Mouse (Mus musculus): ENCODE data around the gene Pah. TPM values are rescaled to one million over a fixed set of nuclear protein-coding genes. Genes with fewer than 3 reads are reported as not detected.

Gene Pah
- total RNA-seq, 4 experiments from 2014 or later = 0.72 TPM; not detected in 3

DNA sequence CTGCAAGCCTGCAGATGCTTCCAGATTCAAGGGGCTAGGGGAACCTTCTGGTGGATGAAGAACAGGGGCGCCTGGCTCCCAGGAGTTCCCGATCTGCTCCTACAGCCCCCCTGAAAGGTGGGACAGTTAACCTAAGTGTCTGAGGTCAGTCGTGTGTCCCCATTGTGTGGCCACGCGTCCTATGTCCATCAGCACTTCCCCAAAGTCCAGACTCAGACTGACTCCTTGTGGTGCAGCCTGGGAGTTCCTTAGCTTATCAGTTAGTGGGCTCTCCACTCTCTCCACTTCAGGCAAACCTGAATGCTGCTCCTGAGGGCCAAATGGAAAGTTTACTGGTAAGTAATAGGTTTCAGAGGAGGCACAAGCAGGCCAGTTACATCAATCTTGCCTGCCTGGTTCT lies 19.3 kb upstream of the Pah start:
- no peak for DNase-seq (ENCODE audit: low spot score in 2 of 2)

DNA sequence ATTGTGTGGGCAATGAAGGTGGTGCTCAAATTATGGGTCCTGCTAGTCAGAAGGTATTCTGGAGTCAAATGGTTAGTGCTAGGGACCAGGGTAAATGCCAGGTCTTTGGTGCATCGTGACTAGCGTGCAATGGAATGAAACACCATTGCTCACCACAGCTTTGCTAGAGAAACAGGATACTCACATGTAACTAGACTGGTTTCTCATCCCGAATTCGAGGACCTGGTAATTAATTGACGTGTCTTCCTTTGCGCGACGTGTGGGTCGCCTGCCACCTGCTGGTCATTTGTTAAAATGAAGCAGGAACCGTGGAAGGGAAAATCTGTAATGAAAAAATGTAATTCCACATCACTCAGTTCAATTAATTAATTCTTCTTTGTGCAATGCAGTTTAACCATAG lies 17.6 kb upstream of the Pah start:
- no peak for DNase-seq (ENCODE audit: low spot score in 2 of 2)

DNA sequence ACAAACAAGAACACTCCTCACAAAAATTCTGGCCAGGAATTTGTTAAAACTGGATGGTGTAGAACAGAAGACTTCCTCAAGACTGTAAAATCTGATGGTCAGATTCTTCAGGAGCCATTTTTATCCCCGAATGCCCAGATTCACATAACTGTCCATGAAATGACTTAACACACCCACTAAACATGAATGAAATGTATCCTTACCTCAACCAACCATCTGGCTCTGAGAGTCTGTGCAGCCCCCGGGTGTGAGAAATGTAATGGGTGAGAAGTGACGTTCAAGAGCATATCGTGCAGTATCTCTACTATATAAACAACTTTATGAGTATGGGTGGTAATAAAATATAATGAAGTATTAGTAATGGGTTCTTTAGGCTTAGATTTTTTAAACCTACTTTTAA lies 13.0 kb upstream of the Pah start:
- no peak for DNase-seq (ENCODE audit: low spot score in 2 of 2)

DNA sequence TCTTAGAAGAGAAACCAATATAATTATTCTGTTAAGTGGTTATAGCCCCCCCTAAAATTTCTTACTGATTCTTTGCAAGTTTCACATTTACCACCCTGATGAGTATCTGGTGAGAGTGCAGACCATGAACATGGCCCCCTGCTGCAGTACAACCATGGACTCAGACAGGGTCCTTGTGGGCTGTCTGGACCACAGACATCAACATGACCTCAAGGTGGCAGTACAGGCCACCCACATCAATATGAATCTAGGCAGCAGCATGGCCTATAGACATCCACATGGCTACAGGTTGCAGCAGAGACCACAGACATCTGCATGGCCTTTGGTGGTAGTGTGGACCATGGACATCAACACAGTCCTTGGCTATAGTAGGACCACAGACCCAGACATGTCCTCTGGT lies 8.5 kb upstream of the Pah start:
- DNase-seq (ENCODE audit: low spot score in 2 of 2) = no peak

DNA sequence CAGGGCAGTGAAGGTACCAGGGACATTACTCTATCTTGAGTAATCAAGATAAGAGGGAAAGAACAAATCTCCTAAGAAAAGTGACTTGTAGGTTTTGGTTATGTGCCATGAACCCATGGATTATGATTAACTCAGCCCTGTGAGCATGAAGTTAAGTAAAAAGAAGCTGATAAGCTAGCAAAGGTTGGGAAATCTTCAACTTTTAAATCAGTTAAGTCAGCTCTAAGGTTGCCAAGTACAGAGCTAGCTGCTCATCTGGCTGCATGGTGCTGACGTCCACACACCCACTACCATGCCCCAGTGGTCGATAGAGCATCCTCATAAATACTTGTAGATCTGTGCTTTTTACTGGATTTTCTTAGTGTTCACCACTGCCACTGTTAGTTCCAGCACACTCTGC lies 3.0 kb upstream of the Pah start:
- no peak for DNase-seq (ENCODE audit: low spot score in 2 of 2)

DNA sequence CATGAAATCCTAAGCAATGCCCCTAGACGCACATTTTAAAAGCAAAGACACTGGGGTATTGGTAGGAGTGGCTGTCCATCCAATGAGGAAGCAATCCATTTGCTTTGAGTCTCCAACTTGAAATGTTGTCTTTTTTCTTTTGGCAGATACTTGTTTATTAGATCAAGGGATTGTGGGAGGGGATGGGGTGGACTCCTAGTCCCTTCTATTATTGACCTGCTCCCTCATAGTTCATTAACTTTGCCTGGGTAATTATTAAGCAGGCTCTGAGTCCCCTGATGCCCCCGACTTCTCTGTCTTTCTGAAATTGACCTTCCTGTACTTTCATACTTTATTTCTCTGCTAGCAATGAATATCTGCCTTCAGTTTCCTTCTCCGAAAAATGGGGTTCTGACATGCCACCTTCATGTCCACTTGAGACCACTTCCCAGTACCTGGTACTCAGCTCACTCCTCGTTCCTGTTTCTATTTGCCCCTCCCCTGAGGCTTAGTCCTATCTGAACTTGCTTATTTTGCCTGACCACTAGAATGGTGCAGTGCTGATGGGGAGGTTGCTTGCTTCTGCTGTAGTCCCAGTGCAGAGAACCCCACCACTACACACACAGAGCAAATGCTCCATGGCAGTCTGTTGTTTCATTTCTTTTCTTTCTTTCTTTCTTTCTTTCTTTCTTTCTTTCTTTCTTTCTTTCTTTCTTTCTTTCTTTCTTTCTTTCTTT lies 1.0 kb upstream of the Pah start:
- no peak for DNase-seq (ENCODE audit: low spot score in 2 of 2)

DNA sequence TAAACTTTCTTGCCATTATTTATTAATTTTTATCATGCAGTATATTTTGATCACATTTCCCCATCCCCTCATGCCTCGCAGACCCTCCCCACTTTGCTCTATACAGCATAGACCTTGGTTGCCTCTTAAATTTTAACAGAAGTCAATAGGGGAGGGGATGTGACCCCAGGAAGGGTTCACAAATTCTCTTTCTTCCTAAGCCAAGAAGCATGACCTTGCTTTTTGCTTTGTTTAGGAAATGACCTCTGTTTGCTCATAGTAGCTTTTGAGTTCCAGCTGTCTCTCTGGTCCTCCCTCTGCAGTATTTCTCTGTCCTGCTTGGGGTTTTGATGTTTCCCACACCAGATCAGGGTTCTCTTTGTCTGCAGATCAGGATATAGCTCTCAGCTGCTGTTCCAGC lies 12.6 kb downstream of the Pah start:
- no peak for DNase-seq (ENCODE audit: low spot score in 2 of 2)

DNA sequence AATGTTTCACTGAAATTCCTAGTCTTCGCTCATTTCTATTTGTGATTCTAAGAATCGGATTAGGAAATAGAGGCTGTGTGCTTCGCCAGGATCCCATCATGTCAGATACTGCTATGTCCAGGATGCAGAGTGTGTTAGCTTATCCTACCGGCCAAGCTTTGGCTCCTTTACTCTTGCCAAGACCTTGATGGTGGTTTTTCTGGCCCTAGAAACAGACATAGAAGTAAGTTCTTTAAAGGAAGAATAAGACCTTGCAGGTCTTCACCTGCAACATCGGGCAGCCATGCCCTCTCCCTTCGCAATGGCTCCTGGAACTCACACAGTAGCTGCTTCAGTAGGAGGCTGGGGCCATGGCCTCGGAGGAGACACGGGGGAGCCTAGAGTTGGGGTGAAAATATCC lies 24.2 kb downstream of the Pah start:
- no peak for DNase-seq (ENCODE audit: low spot score in 2 of 2)

DNA sequence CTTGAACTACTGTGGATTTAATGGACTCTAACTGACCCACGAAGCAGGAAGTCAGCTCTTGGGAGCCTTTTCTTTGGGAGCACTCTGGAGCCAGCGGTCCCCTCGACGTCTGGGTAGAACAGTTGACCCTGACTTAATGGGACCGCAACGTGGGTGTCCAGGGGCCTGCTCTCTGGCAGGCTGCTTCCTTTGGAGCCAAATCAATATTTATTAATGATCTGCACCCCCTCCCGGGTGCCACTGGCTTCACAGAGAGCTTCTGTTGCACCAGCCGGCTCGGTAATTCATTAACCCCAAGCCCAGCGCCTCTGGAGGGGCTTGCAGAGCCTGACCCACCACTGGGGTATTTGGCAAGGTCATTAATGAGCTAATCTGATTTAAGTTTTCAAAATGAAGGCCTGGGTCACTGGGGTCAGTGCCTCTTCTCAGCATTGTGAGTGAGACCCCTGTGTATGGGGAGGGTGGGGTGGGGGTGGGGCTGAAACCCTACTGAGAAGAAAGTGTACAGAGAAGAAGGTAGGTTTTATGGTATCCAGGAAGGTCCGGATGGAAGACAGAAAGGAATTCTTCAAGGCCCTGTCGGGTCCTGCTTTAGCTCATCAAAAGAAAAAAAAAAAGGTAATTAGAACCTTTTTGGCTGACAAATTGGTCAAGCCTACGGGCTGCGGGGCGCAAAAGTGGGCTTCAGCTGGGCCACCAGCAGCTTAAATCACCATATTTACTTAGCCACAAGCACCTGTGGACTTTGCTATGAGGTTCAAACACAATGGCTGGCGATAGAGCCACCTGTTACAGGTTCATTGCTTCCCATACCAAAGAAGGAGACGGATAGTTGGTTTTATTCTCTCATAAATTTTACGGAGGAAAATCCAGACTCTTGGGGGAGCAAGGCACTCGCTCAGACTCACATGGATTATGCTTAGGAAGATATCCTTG lies 25.0 kb downstream of the Pah start:
- no peak for DNase-seq (ENCODE audit: low spot score in 2 of 2)

DNA sequence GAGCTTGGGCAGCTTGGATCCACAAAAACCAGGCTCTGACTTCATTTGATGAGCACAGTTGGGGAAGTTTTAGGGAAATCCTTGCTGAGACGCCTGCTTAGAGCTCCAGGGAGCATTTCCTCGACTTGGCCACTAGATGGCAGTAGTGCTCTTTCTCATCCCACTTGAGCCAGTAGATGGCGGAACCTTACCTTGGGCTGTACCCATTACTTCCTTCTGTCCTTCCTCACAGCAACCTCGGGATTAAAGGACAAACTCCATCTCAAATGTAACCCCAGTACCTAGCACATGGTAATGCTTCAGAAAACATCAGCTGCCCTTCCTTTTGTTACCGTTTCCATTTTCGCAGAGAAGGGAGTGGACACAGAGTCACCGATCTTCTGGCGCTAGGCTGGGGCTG lies 31.1 kb downstream of the Pah start:
- DNase-seq (ENCODE audit: low spot score in 2 of 2) = no peak

DNA sequence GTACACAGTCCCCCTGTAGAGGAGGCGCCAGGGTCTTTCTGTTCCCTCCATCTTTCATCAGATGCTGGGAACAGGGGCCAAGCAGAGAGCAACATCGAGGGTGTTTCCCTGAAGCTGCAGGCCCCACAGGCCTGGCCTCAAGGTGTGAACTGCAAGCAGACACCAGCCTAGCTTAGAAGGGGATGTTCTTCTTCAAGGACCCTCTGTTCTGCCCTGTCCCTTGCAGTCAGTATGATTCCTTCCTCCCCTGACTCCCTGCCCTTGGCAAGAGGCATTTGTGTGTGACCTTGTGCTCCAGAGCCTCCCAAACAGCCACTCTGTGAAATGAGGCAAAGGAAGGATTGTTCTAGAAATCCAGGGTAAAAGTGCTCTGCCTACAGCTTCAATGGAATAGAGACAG lies 34.8 kb downstream of the Pah start:
- DNase-seq (ENCODE audit: low spot score in 2 of 2) = no peak

DNA sequence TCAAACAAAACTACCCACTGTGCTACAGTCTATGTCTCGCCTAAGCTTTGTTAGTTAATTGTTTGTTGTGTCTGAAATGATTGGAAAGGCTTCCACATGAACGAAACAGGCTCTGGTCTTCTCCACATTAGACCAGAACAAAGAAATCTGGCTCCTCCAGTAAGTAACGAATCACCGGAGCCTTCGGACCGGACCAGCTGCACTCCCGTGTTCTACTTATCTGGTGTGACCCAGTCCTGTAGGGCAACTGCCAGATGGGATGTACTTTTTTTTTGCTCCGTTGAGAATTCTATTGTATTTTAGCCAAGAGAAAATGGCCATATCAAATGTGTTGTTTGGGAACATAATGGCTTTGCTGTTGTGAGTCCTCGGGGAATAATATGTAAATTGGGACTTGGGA lies 42.2 kb downstream of the Pah start:
- DNase-seq (ENCODE audit: low spot score in 2 of 2) = no peak

DNA sequence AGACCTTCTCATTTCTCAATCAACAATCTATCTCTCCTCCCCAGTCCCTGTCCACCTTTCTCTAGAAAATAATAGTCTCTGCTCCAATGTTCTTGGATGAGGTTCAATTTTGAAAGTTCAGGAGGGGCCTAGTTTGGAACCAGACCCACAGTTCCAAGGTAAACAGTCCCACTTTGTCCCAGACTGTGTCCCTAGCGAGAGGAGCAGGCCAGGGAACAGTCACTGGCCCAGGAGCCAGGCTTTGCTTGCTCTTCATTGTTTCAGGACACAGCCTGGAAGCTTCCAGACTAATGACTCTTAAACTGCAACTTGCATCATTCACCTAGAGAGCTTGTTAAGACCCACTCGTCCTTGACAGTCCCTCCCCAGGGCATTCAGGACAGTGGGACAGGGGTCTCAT lies 44.1 kb downstream of the Pah start:
- no peak for DNase-seq (ENCODE audit: low spot score in 2 of 2)

DNA sequence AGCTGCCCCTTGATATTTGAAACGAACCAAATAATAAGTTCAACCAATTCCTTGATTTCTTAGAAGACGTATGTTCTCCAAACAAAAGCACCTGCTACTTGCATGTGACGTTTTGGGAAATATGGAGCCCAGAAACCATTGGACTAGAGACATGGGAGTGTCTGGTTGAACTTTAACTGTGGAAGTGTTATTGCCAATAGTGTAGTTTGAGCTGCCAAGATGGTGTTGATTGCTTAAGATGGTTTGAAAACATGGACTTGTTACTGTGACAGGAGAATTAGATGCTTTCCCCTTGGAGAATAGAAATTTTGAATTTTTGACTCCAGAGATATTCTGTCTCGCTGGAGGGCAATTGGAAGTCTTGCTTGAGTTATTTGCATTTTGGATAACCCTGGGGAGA lies 50.9 kb downstream of the Pah start:
- no peak for DNase-seq (ENCODE audit: low spot score in 2 of 2)

DNA sequence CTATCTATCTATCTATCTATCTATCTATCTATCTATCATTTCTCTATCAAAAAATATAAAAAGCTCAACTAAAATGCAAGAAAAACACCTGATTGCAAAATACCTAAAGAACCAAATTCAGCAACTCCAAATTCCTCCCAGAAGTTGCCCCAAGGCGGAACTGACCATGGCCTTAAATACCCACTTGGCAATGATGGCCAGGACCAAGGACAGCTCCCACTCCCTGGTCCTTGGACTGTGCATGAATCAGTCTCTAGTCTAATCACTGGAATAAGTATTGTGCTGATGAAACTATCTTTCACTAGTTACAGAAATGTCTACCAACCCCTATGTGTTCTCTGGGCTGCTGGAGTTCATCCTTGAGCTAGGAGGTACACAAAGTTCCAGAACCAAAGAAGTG lies 65.1 kb downstream of the Pah start:
- no peak for DNase-seq (ENCODE audit: low spot score in 2 of 2)

DNA sequence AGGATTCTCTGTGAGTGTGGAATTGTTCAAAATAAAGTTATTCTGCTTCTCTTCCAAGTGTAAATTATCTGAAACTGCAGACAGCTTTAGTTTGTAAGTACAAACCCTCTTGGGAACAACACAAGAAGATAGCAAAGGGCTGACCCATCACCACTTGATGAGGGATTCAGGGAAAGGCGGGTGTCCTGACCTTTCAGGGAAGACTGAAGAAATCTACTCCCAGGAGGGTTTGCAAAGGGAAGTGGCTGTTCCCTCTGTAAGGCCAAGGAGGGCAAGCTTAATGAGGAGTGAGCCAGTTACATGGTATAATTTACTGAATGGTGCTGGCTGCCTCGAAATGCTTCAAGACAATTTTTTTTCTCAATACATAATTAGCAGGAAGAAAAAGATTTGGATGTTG lies 72.3 kb downstream of the Pah start:
- no peak for DNase-seq (ENCODE audit: low spot score in 2 of 2)

DNA sequence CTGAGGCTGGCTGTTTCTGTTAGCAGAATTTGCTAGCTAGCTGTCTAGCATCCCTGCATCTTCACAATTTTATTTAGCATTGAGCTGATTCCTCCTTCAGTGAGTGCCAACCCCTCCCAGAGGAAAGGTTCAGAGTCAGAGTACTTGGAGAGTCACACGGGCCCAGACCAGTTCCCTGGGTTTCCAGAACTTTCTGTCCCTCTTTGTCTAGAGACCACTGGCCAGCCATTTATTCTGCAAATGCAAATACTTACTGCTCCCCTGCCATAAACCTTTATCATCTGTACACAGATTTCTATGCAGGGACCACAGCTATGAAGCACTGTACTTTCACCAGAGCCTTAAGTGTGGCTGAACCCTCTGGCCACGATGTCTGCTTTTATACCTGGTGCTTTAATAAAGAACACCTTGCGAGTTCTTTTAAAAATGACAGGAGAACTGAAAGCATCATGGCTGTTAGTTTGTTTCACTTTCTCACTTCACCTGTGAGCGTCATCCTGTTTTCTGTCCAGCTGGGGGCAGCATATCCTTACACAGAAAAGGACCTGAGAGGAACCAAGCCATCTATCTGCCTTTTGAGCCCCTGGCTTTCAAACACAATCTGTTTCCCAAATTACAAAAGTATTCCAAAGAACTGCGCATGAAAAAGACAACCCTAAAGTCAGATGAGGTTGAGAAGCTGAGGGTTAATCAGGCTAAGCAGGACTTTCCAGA lies 74.9 kb downstream of the Pah start:
- DNase-seq (ENCODE audit: low spot score in 2 of 2) = no peak

DNA sequence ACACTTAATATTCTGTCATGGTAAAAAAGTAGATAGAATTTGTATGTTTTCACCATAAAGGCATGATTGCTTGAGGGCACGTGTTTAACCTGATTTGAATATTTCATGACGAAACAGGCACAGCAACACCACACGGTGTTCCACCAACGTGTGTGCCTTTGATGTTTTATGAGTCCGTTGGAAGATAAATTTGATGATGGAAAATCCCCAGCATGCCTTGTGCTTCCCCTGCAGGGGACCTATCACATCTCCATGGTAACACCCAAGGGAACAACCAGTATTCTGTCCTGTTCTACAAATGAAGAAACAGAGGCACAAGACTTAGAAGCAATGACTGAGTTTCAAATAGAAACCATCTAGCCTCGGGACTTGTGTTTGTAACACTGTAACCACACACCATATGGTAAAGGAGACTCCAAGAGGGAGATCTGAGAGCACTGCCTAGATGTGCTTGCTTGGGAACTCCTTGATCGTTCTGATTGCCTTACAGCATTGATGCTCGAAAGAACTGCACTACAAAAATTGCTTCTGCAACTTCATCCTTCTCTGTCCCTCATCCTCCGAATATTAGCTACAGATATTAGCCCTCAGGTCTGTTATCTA lies 75.6 kb downstream of the Pah start:
- DNase-seq (ENCODE audit: low spot score in 2 of 2) = no peak

DNA sequence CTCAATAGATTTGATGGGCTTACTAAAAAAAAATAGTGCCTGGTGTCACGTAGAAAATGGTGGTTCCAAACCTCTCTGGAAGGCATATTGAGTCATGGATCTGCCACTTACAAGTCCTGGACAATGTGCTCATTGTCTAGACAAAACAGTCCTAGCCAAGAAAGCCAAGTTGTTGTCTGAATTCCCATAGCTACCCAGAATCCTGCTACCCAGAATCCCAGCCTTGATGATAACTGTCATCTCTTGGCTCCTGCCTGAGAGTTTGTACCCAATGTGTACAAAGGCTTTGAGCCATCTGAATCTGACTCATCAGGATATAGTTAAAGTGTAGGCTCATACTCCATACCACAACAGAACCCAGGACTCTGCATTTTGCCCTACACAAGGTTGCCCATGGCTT lies 80.6 kb downstream of the Pah start:
- no peak for DNase-seq (ENCODE audit: low spot score in 2 of 2)

DNA sequence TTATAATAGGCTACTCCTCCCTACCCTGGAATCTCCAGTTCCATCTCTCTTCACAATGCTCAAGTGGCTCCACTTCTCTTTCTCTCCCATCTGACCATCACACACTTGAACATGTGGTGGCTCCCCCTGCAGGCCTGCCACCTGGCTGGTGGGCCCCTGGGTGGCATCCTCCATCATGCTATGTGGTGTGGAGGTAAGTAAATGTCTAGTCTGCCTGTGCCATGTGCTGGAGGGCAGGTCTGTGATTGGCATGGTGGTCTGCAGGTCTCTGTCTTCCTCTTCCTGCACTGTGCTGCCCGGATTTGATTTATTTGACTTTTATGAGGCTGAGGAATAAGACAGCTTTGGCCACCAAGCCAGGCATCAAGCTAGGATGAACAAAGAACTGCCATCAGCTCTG lies 103.6 kb downstream of the Pah start:
- no peak for DNase-seq (ENCODE audit: low spot score in 2 of 2)
